Mouse (Mus musculus): Measurements from ENCODE around the gene Wasl. TPM values are rescaled to one million over a fixed set of nuclear protein-coding genes. Genes with fewer than 3 reads are reported as not detected.

Gene Wasl
- polyA plus RNA-seq, 2 experiments, result 30.8 to 57.6 TPM

- WGBS, result 73% methylated on average over 9 of the region's 9 CpGs
- no peak for TF ChIP-seq POLR2A (IDR thresholded peaks at IDR 0.05; ENCODE audit: borderline replicate concordance, extremely low read depth, insufficient read depth, insufficient read length)
- no peaks in the 10 kb centered on the region for H3K9me3 ChIP-seq (ENCODE audit: control insufficient read depth, low read length)
- no peak for DNase-seq (ENCODE audit: low spot score)
- no peak overlapping the region for H3K27ac ChIP-seq (replicated peaks; ENCODE audit: low read depth, low read length)
- H3K4me2 ChIP-seq (replicated peaks; ENCODE audit: low read depth, low read length, severe bottlenecking), result no peak overlapping the region
- no peak overlapping the region for H3K9ac ChIP-seq (ENCODE audit: low read depth, low read length, severe bottlenecking)
- no peak for ATAC-seq (ENCODE audit: low FRiP score, low read depth)
- no peaks in the 10 kb centered on the region for H3K27me3 ChIP-seq (ENCODE audit: control insufficient read depth, insufficient read depth, low read length)
- no peaks in the 10 kb centered on the region for H3K4me1 ChIP-seq (ENCODE audit: control insufficient read depth, insufficient read depth, low read length)
- no peaks in the 10 kb centered on the region for H3K36me3 ChIP-seq (ENCODE audit: control insufficient read depth, insufficient read depth, low read length)
- H3K4me3 ChIP-seq (replicated peaks; ENCODE audit: low read length), result no peak overlapping the region
Observed at GRCm38 (mm10) chr6:24564081-24564480, 100.7 kb downstream of the Wasl start.

Other genes starting within 250 kb of the Wasl start
- 0.06 and 0.08 TPM in 2 replicates for gene Iqub, start 149.9 kb downstream of the Wasl start, polyA plus RNA-seq (2012; rRNA removed)
- gene Iqub, start 149.9 kb downstream of the Wasl start, polyA plus RNA-seq (2014; fragmentation: Nextera tagmentation; extraction: Ambion mirVana), result not detected in 2 replicates
- 14.8 and 38.9 TPM in 2 replicates for gene Ndufa5, start 137.0 kb downstream of the Wasl start, polyA plus RNA-seq (2012; rRNA removed)
- gene Ndufa5, start 137.0 kb downstream of the Wasl start, polyA plus RNA-seq (2014; fragmentation: Nextera tagmentation; extraction: Ambion mirVana), result 304 and 326 TPM in 2 replicates
- gene Asb15, start 136.9 kb downstream of the Wasl start, polyA plus RNA-seq (2012; rRNA removed), result 0.03 and 0.04 TPM in 2 replicates
- not detected in 2 replicates for gene Asb15, start 136.9 kb downstream of the Wasl start, polyA plus RNA-seq (2014; fragmentation: Nextera tagmentation; extraction: Ambion mirVana)
- gene Lmod2, start 67.2 kb downstream of the Wasl start, polyA plus RNA-seq (2012; rRNA removed), result 2.2 and 4.1 TPM in 2 replicates
- 2.1 and 3.1 TPM in 2 replicates for gene Lmod2, start 67.2 kb downstream of the Wasl start, polyA plus RNA-seq (2014; fragmentation: Nextera tagmentation; extraction: Ambion mirVana)
- gene Hyal6, start 68.2 kb upstream of the Wasl start, polyA plus RNA-seq (2012; rRNA removed), result not detected in 2 replicates
- not detected in 2 replicates for gene Hyal6, start 68.2 kb upstream of the Wasl start, polyA plus RNA-seq (2014; fragmentation: Nextera tagmentation; extraction: Ambion mirVana)
- gene Hyal4, start 83.3 kb upstream of the Wasl start, polyA plus RNA-seq (2012; rRNA removed), result not detected in 2 replicates
- gene Hyal4, start 83.3 kb upstream of the Wasl start, polyA plus RNA-seq (2014; fragmentation: Nextera tagmentation; extraction: Ambion mirVana), result not detected in 2 replicates
- gene Spam1, start 126.2 kb upstream of the Wasl start, polyA plus RNA-seq (2012; rRNA removed), result not detected in 2 replicates
- not detected in 2 replicates for gene Spam1, start 126.2 kb upstream of the Wasl start, polyA plus RNA-seq (2014; fragmentation: Nextera tagmentation; extraction: Ambion mirVana)
- gene Hyal5, start 193.0 kb upstream of the Wasl start, polyA plus RNA-seq (2012; rRNA removed), result not detected in 2 replicates
- not detected in 2 replicates for gene Hyal5, start 193.0 kb upstream of the Wasl start, polyA plus RNA-seq (2014; fragmentation: Nextera tagmentation; extraction: Ambion mirVana)